Comparison of ENCODE assay signal across 19 mouse cellular contexts in genomic region chr13:26532761-26533160, GRCm38 (mm10).
"Had no signal": no experiment of that assay in that cellular context is flagged by ENCODE, and none has a peak within 500 bp of the region (broad histone marks: within the 10 kb centered on the region; RNA-seq: fewer than 3 reads in every experiment).

No protein-coding gene starts in this region.

- H3K27me3 ChIP-seq: limb, embryonic 12.5 days; limb, embryonic 15.5 days; liver, embryonic 12.5 days; liver, embryonic 15.5 days; stomach, embryonic 15.5 days had no signal

- ATAC-seq: liver, embryonic 12.5 days had no signal

- H3K36me3 ChIP-seq: limb, embryonic 12.5 days; limb, embryonic 15.5 days; liver, embryonic 12.5 days; liver, embryonic 15.5 days; stomach, embryonic 15.5 days had no signal

- H3K4me3 ChIP-seq: limb, embryonic 12.5 days; limb, embryonic 15.5 days; liver, embryonic 12.5 days; liver, embryonic 15.5 days; stomach, embryonic 15.5 days had no signal

- H3K4me1 ChIP-seq: limb, embryonic 15.5 days; liver, embryonic 12.5 days; liver, embryonic 15.5 days; stomach, embryonic 15.5 days had no signal

- H3K4me2 ChIP-seq: limb, embryonic 12.5 days; limb, embryonic 15.5 days; liver, embryonic 12.5 days; liver, embryonic 15.5 days; midbrain, embryonic 11.5 days; stomach, embryonic 15.5 days had no signal

- H3K9ac ChIP-seq: limb, embryonic 12.5 days; limb, embryonic 15.5 days; liver, embryonic 12.5 days; liver, embryonic 15.5 days; stomach, embryonic 15.5 days had no signal

- H3K27ac ChIP-seq: limb, embryonic 12.5 days; limb, embryonic 15.5 days; liver, embryonic 12.5 days; liver, embryonic 15.5 days; stomach, embryonic 15.5 days had no signal

- H3K9me3 ChIP-seq: limb, embryonic 12.5 days; limb, embryonic 15.5 days; liver, embryonic 12.5 days; liver, embryonic 15.5 days; stomach, embryonic 15.5 days had no signal

- DNase-seq: kidney, adult 9 months; kidney, postnatal 14 days; kidney, postnatal 4 days; left cerebral cortex, postnatal 4 days; lung, adult 2 months; lung, postnatal 14 days; lung, postnatal 4 days; midbrain, embryonic 14.5 days; right cerebral cortex, adult 18-20 months; right cerebral cortex, postnatal 14 days; right cerebral cortex, postnatal 4 days; thymus, adult 18-20 months; thymus, postnatal 36 days had no signal
